Mouse (Mus musculus) small intestine, adult 2 months (tissue): ENCODE measurements around the gene Plce1. TPM values are rescaled to one million over a fixed set of nuclear protein-coding genes. Genes with fewer than 3 reads are reported as not detected.

Experiments used
- H3K27ac ChIP-seq: fragments of 200-500 bp; 2 replicates; pipeline ENCODE4 v1.5.1; 2012; ENCODE audit warnings: low read depth, low read length, control low read depth, inconsistent platforms; ENCODE audit not compliant: insufficient read depth
- H3K27me3 ChIP-seq: fragments of 200-500 bp; 2 replicates; pipeline ENCODE4 v1.6.1; 2012; ENCODE audit warnings: mild to moderate bottlenecking, moderate library complexity, low read length, inconsistent platforms; ENCODE audit not compliant: control insufficient read depth, insufficient read depth
- H3K36me3 ChIP-seq: fragments of 200-500 bp; 2 replicates; pipeline ENCODE4 v1.6.1; 2012; ENCODE audit warnings: mild to moderate bottlenecking, low read length, control low read depth, inconsistent platforms; ENCODE audit not compliant: control insufficient read depth, insufficient read depth
- H3K4me1 ChIP-seq: fragments of 200-500 bp; 2 replicates; pipeline ENCODE4 v1.6.1; 2012; ENCODE audit warnings: low read length, inconsistent platforms, mixed read lengths; ENCODE audit not compliant: control insufficient read depth, insufficient read depth, insufficient read length
- H3K4me3 ChIP-seq: fragments of 200-500 bp; 2 replicates; pipeline ENCODE4 v1.5.1; 2012; ENCODE audit warnings: low read depth, mild to moderate bottlenecking, control low read depth, inconsistent platforms, low read length, moderate library complexity
- CTCF ChIP-seq: fragments of 200-500 bp; IDR thresholded peaks from 2 replicates; pipeline ENCODE4 v1.5.1; 2012; ENCODE audit warnings: low read depth, mild to moderate bottlenecking, control low read depth, inconsistent platforms, low read length, moderate library complexity, mixed read lengths; ENCODE audit not compliant: insufficient replicate concordance, insufficient read length; ENCODE audit errors: extremely low read depth
- POLR2A ChIP-seq: fragments of 200-500 bp; IDR thresholded peaks from 2 replicates; pipeline ENCODE4 v1.6.1; 2012; ENCODE audit warnings: low read depth, mild to moderate bottlenecking, control low read depth, inconsistent platforms, low read length, moderate library complexity
- WGBS: fragments of 180-500 bp; shearing (Covaris S2); methylation state at CpG from one replicate; pipeline ENCODE4 v1.1.7; 2018; 5-methylcytosine and 5-hydroxymethylcytosine counted together
- polyA plus RNA-seq: library from polyadenylated mRNA; depleted of rRNA; stranded (reverse); fragments of >200 nt; gene quantifications from 2 replicates; pipeline ENCODE4 v1.2.3, GENCODE M21; 2012

The Plce1 gene
- polyA plus RNA-seq, 1 experiment: 2.6 TPM

GRCm38 (mm10) chr19:38479473-38479872 is 1.4 kb upstream of the Plce1 start:
- Histone ChIP-seq H3K36me3 (no peaks in the 10 kb centered on the region), H3K4me3 (no peak overlapping the region), H3K27ac (no peak overlapping the region), H3K4me1 (peaks cover 9% of the 10 kb centered on the region; the same call in 1 of the 2 replicates), H3K27me3 (no peaks in the 10 kb centered on the region)
- TF ChIP-seq POLR2A (no peak), CTCF (no peak)
- 77% methylated on average over 5 of the region's 5 CpGs for WGBS

- no peaks in the 10 kb centered on the region for H3K27me3 ChIP-seq
- no peak overlapping the region for H3K27ac ChIP-seq
- no peaks in the 10 kb centered on the region for H3K36me3 ChIP-seq
- peak overlapping the region; percentile 61 for H3K4me3 ChIP-seq
- 32% methylated on average over 12 of the region's 12 CpGs for WGBS
- peaks cover 9% of the 10 kb centered on the region; the same call in 1 of the 2 replicates for H3K4me1 ChIP-seq
- no peak for TF ChIP-seq CTCF
These were observed 671 bp upstream of the Plce1 start for GRCm38 (mm10) chr19:38480156-38480720.

- Histone ChIP-seq H3K27me3 (no peaks in the 10 kb centered on the region; the same call in 1 of the 2 replicates), H3K27ac (no peak overlapping the region), H3K4me3 (no peak overlapping the region), H3K36me3 (0 out of 2 replicates have a peak, but pooled peaks cover 2% of the 10 kb centered on the region), H3K4me1 (peaks cover 7% of the 10 kb centered on the region; the same call in 1 of the 2 replicates)
- 26% methylated on average over 8 of the region's 8 CpGs for WGBS
- TF ChIP-seq CTCF (no peak), POLR2A (no peak)
These were observed 997 bp downstream of the Plce1 start for GRCm38 (mm10) chr19:38481906-38482305.

- no peak overlapping the region for H3K27ac ChIP-seq
- no peak for TF ChIP-seq POLR2A
- no peak for TF ChIP-seq CTCF
- 32% methylated on average over 19 of the region's 19 CpGs for WGBS
- H3K4me3 ChIP-seq: peak overlapping the region; percentile 24
- no peaks in the 10 kb centered on the region; the same call in 1 of the 2 replicates for H3K27me3 ChIP-seq
- 0 out of 2 replicates have a peak, but pooled peaks cover 2% of the 10 kb centered on the region for H3K36me3 ChIP-seq
- peaks cover 7% of the 10 kb centered on the region; the same call in 1 of the 2 replicates for H3K4me1 ChIP-seq
These were observed 1.7 kb downstream of the Plce1 start for GRCm38 (mm10) chr19:38482406-38483181.

GRCm38 (mm10) chr19:38485779-38486555 is 5.1 kb downstream of the Plce1 start:
- Histone ChIP-seq H3K27ac (no peak overlapping the region), H3K4me1 (peaks cover 2% of the 10 kb centered on the region; the same call in 1 of the 2 replicates)
- TF ChIP-seq POLR2A (no peak), CTCF (no peak)

GRCm38 (mm10) chr19:38487501-38487900 is 6.6 kb downstream of the Plce1 start:
- H3K4me1 ChIP-seq: peaks cover under 1% of the 10 kb centered on the region; the same call in 1 of the 2 replicates
- H3K27ac ChIP-seq: no peak overlapping the region
- WGBS: 67% methylated on average over 4 of the region's 4 CpGs
- TF ChIP-seq POLR2A: no peak
- TF ChIP-seq CTCF: no peak
- 0 out of 2 replicates have a peak, but pooled peaks cover 2% of the 10 kb centered on the region for H3K36me3 ChIP-seq
- no peaks in the 10 kb centered on the region; the same call in 1 of the 2 replicates for H3K27me3 ChIP-seq
- no peak overlapping the region for H3K4me3 ChIP-seq

More at GRCm38 (mm10) chr19:38485779-38486555, 5.1 kb downstream of the Plce1 start:
- Histone ChIP-seq H3K4me3 (no peak overlapping the region), H3K27me3 (no peaks in the 10 kb centered on the region; the same call in 1 of the 2 replicates), H3K36me3 (0 out of 2 replicates have a peak, but pooled peaks cover 2% of the 10 kb centered on the region)
- WGBS: 70% methylated on average over 11 of the region's 11 CpGs
